Mouse (Mus musculus): ENCODE results near the gene Chml. TPM values are rescaled to one million over a fixed set of nuclear protein-coding genes. Genes with fewer than 3 reads are reported as not detected.
A peak's percentile ranks its signal among the peaks of the same experiment; 100 is the strongest.

The Chml gene
- polyA plus RNA-seq (2016; fragmentation: Nextera tagmentation; extraction: Ambion mirVana) = 3.5 and 4.2 TPM in 2 replicates

- DNase-seq (ENCODE audit: low spot score) = peak; percentile 94
- Histone ChIP-seq H3K27me3 (ENCODE audit: low read depth, poor library complexity, severe bottlenecking) (no peaks in the 10 kb centered on the region), H3K27ac (peak within 1 kb of the TSS; percentile 97), H3K4me1 (peaks cover 21% of the 10 kb centered on the region), H3K36me3 (peaks cover 10% of the 10 kb centered on the region), H3K9me3 (replicated peaks) (no peaks in the 10 kb centered on the region), H3K4me3 (peak within 1 kb of the TSS; percentile 84)
- WGBS = under 1% methylated on average over 50 of the region's 73 CpGs
These were observed at the start of gene Chml, which contains the start of gene Opn3 for GRCm38 (mm10) chr1:175692246-175692996. TSS of gene Chml (minus strand) at chr1:175692901. TSS of gene Opn3 (minus strand) at chr1:175692776.

- H3K27ac ChIP-seq = no peak overlapping the region
- WGBS = 48% methylated on average over 7 of the region's 7 CpGs
- no peaks in the 10 kb centered on the region for H3K4me1 ChIP-seq
- H3K9me3 ChIP-seq (replicated peaks) = no peaks in the 10 kb centered on the region
- no peak overlapping the region for H3K4me3 ChIP-seq
- DNase-seq (ENCODE audit: low spot score) = no peak
- H3K27me3 ChIP-seq (ENCODE audit: low read depth, poor library complexity, severe bottlenecking) = no peaks in the 10 kb centered on the region
- no peaks in the 10 kb centered on the region for H3K36me3 ChIP-seq
These were observed 33.1 kb upstream of the Chml start for GRCm38 (mm10) chr1:175725771-175726170.

GRCm38 (mm10) chr1:175716832-175717231 lies 24.1 kb upstream of the Chml start:
- no peak overlapping the region for H3K4me3 ChIP-seq
- 92% methylated on average over 9 of the region's 9 CpGs for WGBS
- no peaks in the 10 kb centered on the region for H3K27me3 ChIP-seq (ENCODE audit: low read depth, poor library complexity, severe bottlenecking)
- no peak for DNase-seq (ENCODE audit: low spot score)
- no peaks in the 10 kb centered on the region for H3K36me3 ChIP-seq
- no peaks in the 10 kb centered on the region for H3K4me1 ChIP-seq
- no peaks in the 10 kb centered on the region for H3K9me3 ChIP-seq (replicated peaks)
- no peak overlapping the region for H3K27ac ChIP-seq

GRCm38 (mm10) chr1:175712338-175712909 lies 19.7 kb upstream of the Chml start:
- Histone ChIP-seq H3K27me3 (ENCODE audit: low read depth, poor library complexity, severe bottlenecking) (no peaks in the 10 kb centered on the region), H3K4me1 (no peaks in the 10 kb centered on the region), H3K36me3 (no peaks in the 10 kb centered on the region), H3K27ac (no peak overlapping the region), H3K4me3 (no peak overlapping the region), H3K9me3 (replicated peaks) (no peaks in the 10 kb centered on the region)
- DNase-seq (ENCODE audit: low spot score) = no peak
- 86% methylated on average over 11 of the region's 11 CpGs for WGBS

- Histone ChIP-seq H3K27ac (no peak overlapping the region), H3K36me3 (no peaks in the 10 kb centered on the region), H3K9me3 (replicated peaks) (no peaks in the 10 kb centered on the region), H3K4me1 (no peaks in the 10 kb centered on the region), H3K4me3 (no peak overlapping the region), H3K27me3 (ENCODE audit: low read depth, poor library complexity, severe bottlenecking) (no peaks in the 10 kb centered on the region)
- no peak for DNase-seq (ENCODE audit: low spot score)
These were observed 15.3 kb upstream of the Chml start for GRCm38 (mm10) chr1:175708013-175708412.

GRCm38 (mm10) chr1:175707599-175707998 lies 14.9 kb upstream of the Chml start:
- H3K36me3 ChIP-seq = no peaks in the 10 kb centered on the region
- H3K4me1 ChIP-seq = no peaks in the 10 kb centered on the region
- DNase-seq (ENCODE audit: low spot score) = no peak
- H3K4me3 ChIP-seq = no peak overlapping the region
- no peak overlapping the region for H3K27ac ChIP-seq
- H3K9me3 ChIP-seq (replicated peaks) = no peaks in the 10 kb centered on the region
- H3K27me3 ChIP-seq (ENCODE audit: low read depth, poor library complexity, severe bottlenecking) = no peaks in the 10 kb centered on the region
- WGBS = 82% methylated on average over 5 of the region's 5 CpGs

GRCm38 (mm10) chr1:175701145-175701544 lies 8.4 kb upstream of the Chml start:
- Histone ChIP-seq H3K9me3 (replicated peaks) (no peaks in the 10 kb centered on the region), H3K27me3 (ENCODE audit: low read depth, poor library complexity, severe bottlenecking) (no peaks in the 10 kb centered on the region), H3K27ac (no peak overlapping the region), H3K4me1 (no peaks in the 10 kb centered on the region), H3K36me3 (no peaks in the 10 kb centered on the region), H3K4me3 (no peak overlapping the region)
- WGBS = 76% methylated on average over 4 of the region's 4 CpGs
- no peak for DNase-seq (ENCODE audit: low spot score)

GRCm38 (mm10) chr1:175699796-175700195 lies 7.1 kb upstream of the Chml start:
- Histone ChIP-seq H3K27ac (no peak overlapping the region), H3K27me3 (ENCODE audit: low read depth, poor library complexity, severe bottlenecking) (no peaks in the 10 kb centered on the region), H3K4me1 (no peaks in the 10 kb centered on the region), H3K4me3 (no peak overlapping the region), H3K9me3 (replicated peaks) (no peaks in the 10 kb centered on the region), H3K36me3 (no peaks in the 10 kb centered on the region)
- WGBS = 33% methylated on average over 4 of the region's 4 CpGs
- DNase-seq (ENCODE audit: low spot score) = no peak

- Histone ChIP-seq H3K27me3 (ENCODE audit: low read depth, poor library complexity, severe bottlenecking) (no peaks in the 10 kb centered on the region), H3K36me3 (no peaks in the 10 kb centered on the region), H3K9me3 (replicated peaks) (no peaks in the 10 kb centered on the region), H3K4me3 (no peak overlapping the region), H3K4me1 (no peaks in the 10 kb centered on the region), H3K27ac (no peak overlapping the region)
- 64% methylated on average over 3 of the region's 3 CpGs for WGBS
- no peak for DNase-seq (ENCODE audit: low spot score)
These were observed 6.7 kb upstream of the Chml start for GRCm38 (mm10) chr1:175699375-175699774.

- Histone ChIP-seq H3K9me3 (replicated peaks) (no peaks in the 10 kb centered on the region), H3K27me3 (ENCODE audit: low read depth, poor library complexity, severe bottlenecking) (no peaks in the 10 kb centered on the region), H3K27ac (no peak within 1 kb of the TSS), H3K4me3 (no peak within 1 kb of the TSS), H3K36me3 (no peaks in the 10 kb centered on the region), H3K4me1 (0 out of 2 replicates have a peak, but pooled peaks cover 3% of the 10 kb centered on the region)
- DNase-seq (ENCODE audit: low spot score) = no peak
- WGBS = 89% methylated on average over 1 of the region's 1 CpGs
These were observed 5.6 kb upstream of the Chml start, which contains the start of gene Wdr64 for GRCm38 (mm10) chr1:175698293-175698692. TSS of gene Wdr64 (plus strand) at chr1:175698593.

- no peak for DNase-seq (ENCODE audit: low spot score)
- Histone ChIP-seq H3K27ac (no peak overlapping the region), H3K27me3 (ENCODE audit: low read depth, poor library complexity, severe bottlenecking) (no peaks in the 10 kb centered on the region), H3K9me3 (replicated peaks) (no peaks in the 10 kb centered on the region), H3K36me3 (no peaks in the 10 kb centered on the region), H3K4me3 (peak overlapping the region; percentile 84), H3K4me1 (peaks cover 21% of the 10 kb centered on the region)
- WGBS = 49% methylated on average over 12 of the region's 12 CpGs
These were observed 794 bp upstream of the Chml start for GRCm38 (mm10) chr1:175693429-175693960.

- no peaks in the 10 kb centered on the region for H3K9me3 ChIP-seq (replicated peaks)
- peaks cover 5% of the 10 kb centered on the region for H3K36me3 ChIP-seq
- peak overlapping the region; percentile 84 for H3K4me3 ChIP-seq
- H3K4me1 ChIP-seq = peaks cover 21% of the 10 kb centered on the region
- peak overlapping the region; percentile 76 for H3K27ac ChIP-seq
- H3K27me3 ChIP-seq (ENCODE audit: low read depth, poor library complexity, severe bottlenecking) = no peaks in the 10 kb centered on the region
- no peak for DNase-seq (ENCODE audit: low spot score)
- WGBS = 1% methylated on average over 17 of the region's 17 CpGs
These were observed 278 bp upstream of the Chml start for GRCm38 (mm10) chr1:175692997-175693361.

GRCm38 (mm10) chr1:175691686-175692245 lies 935 bp downstream of the Chml start:
- Histone ChIP-seq H3K9me3 (replicated peaks) (no peaks in the 10 kb centered on the region), H3K27me3 (ENCODE audit: low read depth, poor library complexity, severe bottlenecking) (no peaks in the 10 kb centered on the region), H3K36me3 (peaks cover 17% of the 10 kb centered on the region), H3K4me1 (peaks cover 21% of the 10 kb centered on the region), H3K27ac (peak overlapping the region; percentile 97), H3K4me3 (peak overlapping the region; percentile 84)
- no peak for DNase-seq (ENCODE audit: low spot score)
- 1% methylated on average over 22 of the region's 22 CpGs for WGBS

Data from limb, embryonic 10.5 days (tissue).